Mouse (Mus musculus) spleen, postnatal 36 days (tissue): ENCODE results near the gene Kat7.

ENCODE experiments used
- DNase-seq, 2 experiments: peaks; one replicate each; pipeline ENCODE4 v3.0.0; 2022; ENCODE audit warnings: low spot score in 2 of 2, mixed read lengths in 1 of 2

Kat7 gene

DNA sequence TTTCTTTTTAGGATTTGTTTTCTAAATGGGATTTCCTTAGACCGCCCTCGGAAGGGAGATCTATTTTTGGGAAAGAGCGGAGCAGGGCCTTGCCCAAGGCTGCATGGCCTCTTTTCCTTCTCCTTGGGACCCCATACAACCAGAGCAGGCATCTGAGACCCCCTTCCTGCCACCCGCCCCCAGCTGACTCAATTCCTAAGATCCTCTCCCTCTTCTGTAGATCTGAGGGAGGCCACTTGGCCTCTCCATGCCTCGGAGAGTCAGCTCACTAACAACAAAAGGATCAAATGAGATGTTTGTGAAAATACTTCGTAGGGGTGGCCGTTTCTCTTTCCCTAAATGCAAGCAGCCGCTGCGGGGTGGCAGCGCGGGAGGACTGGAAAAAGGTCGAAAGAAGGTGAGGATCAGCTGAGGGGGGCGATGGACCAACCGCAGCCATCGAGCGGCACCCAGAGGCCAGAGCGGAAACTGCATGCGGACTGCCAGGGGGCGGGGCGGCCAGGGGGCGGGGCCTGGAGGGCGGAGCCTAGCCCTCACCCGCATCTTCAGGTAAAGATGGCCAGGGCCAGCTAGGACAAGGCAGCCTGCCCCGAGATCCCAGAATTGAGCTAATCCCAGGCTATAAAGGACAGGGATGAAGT, 78.2 kb downstream of the Kat7 start:
- DNase-seq: peak; percentile 14 to 20

DNA sequence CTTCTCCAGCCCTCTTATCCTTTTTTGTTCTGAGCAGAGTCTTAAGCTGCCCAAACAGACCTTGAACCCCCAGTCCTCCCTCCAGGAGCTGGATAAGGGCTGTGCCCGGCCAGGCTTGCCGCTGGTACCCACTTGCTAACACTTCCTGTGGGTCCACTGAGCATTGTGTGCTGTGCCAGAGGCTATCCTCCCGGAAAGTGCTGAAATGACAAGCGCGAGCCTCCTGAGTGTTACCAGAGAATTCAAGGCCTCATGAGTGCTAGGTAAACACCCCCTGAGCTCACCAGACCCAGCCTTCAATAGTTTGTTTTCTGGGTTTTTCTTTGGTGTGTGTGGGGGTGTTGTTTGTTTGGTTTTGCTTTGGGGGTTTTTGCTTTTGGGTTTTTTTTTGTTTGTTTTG, 82.6 kb downstream of the Kat7 start:
- DNase-seq: no peak

DNA sequence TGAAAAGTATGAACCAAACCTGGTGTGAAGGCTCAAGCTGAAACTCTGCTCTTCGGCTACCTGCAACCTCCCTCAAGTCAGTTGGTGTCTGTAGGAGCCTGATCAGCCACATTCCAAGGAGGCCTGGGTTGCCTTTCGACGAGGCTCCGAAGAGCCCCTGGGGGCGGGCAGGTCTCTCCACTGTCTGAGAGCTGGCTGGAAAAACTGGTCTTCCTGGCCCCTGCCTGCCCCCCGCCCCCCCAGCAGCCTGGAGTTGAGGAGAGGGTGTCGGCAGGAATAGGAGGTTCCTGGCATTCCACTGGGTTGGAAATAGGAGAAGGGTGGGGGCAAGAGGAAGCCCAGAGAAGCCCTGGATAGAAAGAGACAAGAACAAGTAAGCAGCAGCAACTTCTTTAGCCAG, 84.6 kb downstream of the Kat7 start:
- DNase-seq: no peak
